Mouse (Mus musculus): ENCODE measurements around the gene Apeh.

- TF ChIP-seq MYOG (IDR thresholded peaks at IDR 0.05; ENCODE audit: control insufficient read depth in 1 of 3, insufficient read depth in 1 of 3, insufficient read length in 2 of 3, low read depth in 2 of 3) (no peak), MAX (IDR thresholded peaks at IDR 0.05; ENCODE audit: low read depth) (no peak), POLR2A (IDR thresholded peaks at IDR 0.05; ENCODE audit: insufficient read length, low read depth) (no peak), USF1 (IDR thresholded peaks at IDR 0.05; ENCODE audit: low read depth) (no peak), CEBPB (IDR thresholded peaks at IDR 0.05; ENCODE audit: insufficient read depth, poor library complexity, severe bottlenecking) (no peak), POLR2AphosphoS2 (IDR thresholded peaks at IDR 0.05; ENCODE audit: insufficient read length, low read depth) (no peak), MYOD1 (IDR thresholded peaks at IDR 0.05; ENCODE audit: control insufficient read depth in 1 of 3, insufficient read length in 2 of 3, low read depth in 2 of 3) (no peak), SRF (IDR thresholded peaks at IDR 0.05; ENCODE audit: control insufficient read depth, insufficient read length, low read depth) (no peak)
These were observed 32.2 kb upstream of the Apeh start for GRCm38 (mm10) chr9:108126436-108127180.

All from myocyte (in vitro differentiated cells).